Mouse (Mus musculus): Measurements from ENCODE around the gene Gjd3. TPM values are rescaled to one million over a fixed set of nuclear protein-coding genes. Genes with fewer than 3 reads are reported as not detected.
A peak's percentile ranks its signal among the peaks of the same experiment; 100 is the strongest.

Gene Gjd3
- polyA plus RNA-seq, 1 experiment from 2014 or later: not detected

GRCm38 (mm10) chr11:98951026-98951906 lies 31.6 kb downstream of the Gjd3 start:
- Histone ChIP-seq H3K36me3 (ENCODE audit: inconsistent target) (peaks cover 6% of the 10 kb centered on the region; the same call in 1 of the 2 replicates), H3K27ac (no peak overlapping the region), H3K79me2 (ENCODE audit: inconsistent target) (peaks cover 91% of the 10 kb centered on the region), H3K4me3 (ENCODE audit: inconsistent target) (no peak overlapping the region)
- WGBS (ENCODE audit: missing documents): 79% methylated on average over 16 of the region's 16 CpGs

DNA sequence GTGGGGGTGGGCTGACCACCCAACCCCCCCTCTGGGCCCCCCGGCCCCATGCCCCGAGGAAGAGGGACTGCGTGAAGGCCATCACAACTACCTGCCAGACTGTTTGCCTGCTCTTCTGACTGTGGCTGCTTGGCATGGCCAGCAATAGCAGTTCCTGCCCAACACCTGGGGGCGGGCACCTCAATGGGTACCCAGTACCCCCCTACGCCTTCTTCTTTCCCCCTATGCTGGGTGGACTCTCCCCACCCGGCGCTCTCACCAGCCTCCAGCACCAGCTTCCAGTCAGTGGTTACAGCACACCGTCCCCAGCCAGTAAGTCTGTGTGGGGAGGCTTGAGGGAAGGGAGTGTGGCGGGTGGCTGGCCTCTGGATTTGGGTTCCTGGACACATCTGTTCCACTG lies 32.3 kb downstream of the Gjd3 start:
- WGBS (ENCODE audit: missing documents): 65% methylated on average over 8 of the region's 9 CpGs
- H3K79me2 ChIP-seq (ENCODE audit: inconsistent target): peaks cover 91% of the 10 kb centered on the region
- peaks cover 6% of the 10 kb centered on the region; the same call in 1 of the 2 replicates for H3K36me3 ChIP-seq (ENCODE audit: inconsistent target)
- 0 out of 2 replicates have a peak overlapping the region, but pooled peaks have one; percentile 12 for H3K27ac ChIP-seq
- no peak overlapping the region for H3K4me3 ChIP-seq (ENCODE audit: inconsistent target)

DNA sequence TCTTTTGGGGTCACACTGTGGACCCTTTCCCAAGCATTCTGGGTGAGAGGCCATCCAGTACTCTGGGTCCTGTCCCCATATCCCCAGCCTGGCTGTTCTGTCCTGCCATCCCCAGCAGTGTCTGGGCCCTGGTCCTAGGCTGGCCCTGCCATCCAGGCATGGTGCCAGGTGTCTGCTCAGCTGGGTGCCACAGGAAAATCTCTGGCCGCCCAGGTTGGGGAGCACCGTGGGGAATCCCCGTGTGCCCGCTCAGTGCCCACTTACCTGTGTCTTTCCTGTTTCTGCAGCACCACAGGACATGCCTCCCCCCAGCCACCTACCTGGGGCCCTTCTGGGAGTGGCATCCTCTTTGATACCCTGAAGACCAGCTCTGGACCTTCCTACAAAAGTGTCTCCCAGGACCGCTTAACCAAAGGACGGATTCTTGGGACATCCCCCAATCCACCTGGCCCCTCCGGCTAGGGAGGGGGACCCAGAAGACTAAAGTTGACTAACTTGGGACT lies 32.8 kb downstream of the Gjd3 start:
- Histone ChIP-seq H3K36me3 (ENCODE audit: inconsistent target) (peaks cover 6% of the 10 kb centered on the region; the same call in 1 of the 2 replicates), H3K27ac (0 out of 2 replicates have a peak overlapping the region, but pooled peaks have one; percentile 12), H3K79me2 (ENCODE audit: inconsistent target) (peaks cover 91% of the 10 kb centered on the region), H3K4me3 (ENCODE audit: inconsistent target) (no peak overlapping the region)
- 46% methylated on average over 7 of the region's 7 CpGs for WGBS (ENCODE audit: missing documents)

DNA sequence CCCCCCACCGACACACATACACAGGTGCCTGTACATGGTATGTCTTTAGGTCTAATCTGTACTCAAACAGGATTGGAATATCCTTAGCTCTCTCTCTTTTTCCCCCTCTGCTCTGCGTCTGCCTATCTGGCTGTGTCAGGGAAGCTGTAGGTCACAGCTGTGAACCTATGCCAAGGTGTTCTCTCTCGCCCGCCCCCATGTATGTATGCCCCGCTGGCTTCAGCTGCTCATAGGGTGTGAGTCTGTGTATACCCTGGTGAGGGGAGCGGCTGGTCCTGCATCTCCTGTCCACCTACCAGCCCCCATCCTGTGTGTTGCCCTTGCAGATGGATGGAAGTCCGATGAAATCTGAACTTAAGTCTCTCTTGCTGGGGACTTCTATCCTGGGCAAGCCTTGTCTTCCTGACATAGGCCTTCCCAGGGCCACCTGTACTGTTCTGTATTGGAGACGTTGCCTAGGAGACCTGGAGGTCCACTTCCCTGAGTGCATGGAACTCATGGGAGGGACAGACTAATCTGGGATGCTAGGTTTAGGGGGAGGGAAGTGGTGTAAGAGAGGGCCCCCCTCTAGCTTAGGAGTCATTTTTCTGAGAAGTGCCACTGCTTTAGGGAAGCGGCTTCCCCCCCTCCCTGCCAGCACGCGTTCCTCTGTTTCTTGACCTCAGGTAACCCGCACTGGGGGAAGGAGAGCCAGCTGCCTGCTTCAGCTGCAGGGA lies 33.4 kb downstream of the Gjd3 start:
- peaks cover 91% of the 10 kb centered on the region for H3K79me2 ChIP-seq (ENCODE audit: inconsistent target)
- H3K27ac ChIP-seq: peak overlapping the region; percentile 82; the same call in 1 of the 2 replicates
- peaks cover 6% of the 10 kb centered on the region; the same call in 1 of the 2 replicates for H3K36me3 ChIP-seq (ENCODE audit: inconsistent target)
- no peak overlapping the region for H3K4me3 ChIP-seq (ENCODE audit: inconsistent target)
- WGBS (ENCODE audit: missing documents): 56% methylated on average over 12 of the region's 12 CpGs

- Histone ChIP-seq H3K79me2 (ENCODE audit: inconsistent target) (peaks cover 91% of the 10 kb centered on the region), H3K4me3 (ENCODE audit: inconsistent target) (no peak overlapping the region), H3K36me3 (ENCODE audit: inconsistent target) (peaks cover 6% of the 10 kb centered on the region; the same call in 1 of the 2 replicates), H3K27ac (peak overlapping the region; percentile 82)
- WGBS (ENCODE audit: missing documents): 3% methylated on average over 17 of the region's 18 CpGs
Measured at GRCm38 (mm10) chr11:98947969-98948569, 34.7 kb downstream of the Gjd3 start.

DNA sequence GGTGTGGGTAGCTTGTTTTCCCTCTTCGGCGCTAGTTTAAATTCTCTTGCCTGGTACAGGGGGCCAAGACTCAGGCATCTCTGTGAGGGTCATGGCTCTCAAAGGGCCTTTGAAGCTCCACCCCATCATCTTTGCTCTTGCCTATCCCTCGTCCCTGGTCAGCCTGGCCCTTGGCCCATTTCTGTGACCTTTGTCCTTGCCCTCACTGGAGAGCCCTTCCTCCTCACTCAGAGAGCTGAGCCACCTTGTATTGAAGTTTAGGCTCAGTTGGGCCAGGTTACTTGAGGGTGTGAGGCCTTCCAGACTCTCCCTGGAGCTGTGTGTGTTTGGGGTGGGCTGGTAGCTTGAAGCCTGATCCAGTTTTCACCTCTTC lies 37.2 kb downstream of the Gjd3 start:
- Histone ChIP-seq H3K36me3 (ENCODE audit: inconsistent target) (peaks cover 5% of the 10 kb centered on the region; the same call in 1 of the 2 replicates), H3K27ac (no peak overlapping the region), H3K79me2 (ENCODE audit: inconsistent target) (peaks cover 85% of the 10 kb centered on the region), H3K4me3 (ENCODE audit: inconsistent target) (no peak overlapping the region)
- 67% methylated on average over 3 of the region's 3 CpGs for WGBS (ENCODE audit: missing documents)

- Histone ChIP-seq H3K79me2 (ENCODE audit: inconsistent target) (peaks cover 85% of the 10 kb centered on the region), H3K27ac (peak overlapping the region; percentile 97), H3K36me3 (ENCODE audit: inconsistent target) (no peaks in the 10 kb centered on the region), H3K4me3 (ENCODE audit: inconsistent target) (no peak overlapping the region)
- 61% methylated on average over 8 of the region's 11 CpGs for WGBS (ENCODE audit: missing documents)
Measured at GRCm38 (mm10) chr11:98944897-98945604, 37.8 kb downstream of the Gjd3 start.

GRCm38 (mm10) chr11:98943741-98944461 lies 38.9 kb downstream of the Gjd3 start:
- H3K27ac ChIP-seq: peak overlapping the region; percentile 97
- H3K4me3 ChIP-seq (ENCODE audit: inconsistent target): no peak overlapping the region
- H3K79me2 ChIP-seq (ENCODE audit: inconsistent target): peaks cover 85% of the 10 kb centered on the region
- 22% methylated on average over 14 of the region's 14 CpGs for WGBS (ENCODE audit: missing documents)
- no peaks in the 10 kb centered on the region for H3K36me3 ChIP-seq (ENCODE audit: inconsistent target)

DNA sequence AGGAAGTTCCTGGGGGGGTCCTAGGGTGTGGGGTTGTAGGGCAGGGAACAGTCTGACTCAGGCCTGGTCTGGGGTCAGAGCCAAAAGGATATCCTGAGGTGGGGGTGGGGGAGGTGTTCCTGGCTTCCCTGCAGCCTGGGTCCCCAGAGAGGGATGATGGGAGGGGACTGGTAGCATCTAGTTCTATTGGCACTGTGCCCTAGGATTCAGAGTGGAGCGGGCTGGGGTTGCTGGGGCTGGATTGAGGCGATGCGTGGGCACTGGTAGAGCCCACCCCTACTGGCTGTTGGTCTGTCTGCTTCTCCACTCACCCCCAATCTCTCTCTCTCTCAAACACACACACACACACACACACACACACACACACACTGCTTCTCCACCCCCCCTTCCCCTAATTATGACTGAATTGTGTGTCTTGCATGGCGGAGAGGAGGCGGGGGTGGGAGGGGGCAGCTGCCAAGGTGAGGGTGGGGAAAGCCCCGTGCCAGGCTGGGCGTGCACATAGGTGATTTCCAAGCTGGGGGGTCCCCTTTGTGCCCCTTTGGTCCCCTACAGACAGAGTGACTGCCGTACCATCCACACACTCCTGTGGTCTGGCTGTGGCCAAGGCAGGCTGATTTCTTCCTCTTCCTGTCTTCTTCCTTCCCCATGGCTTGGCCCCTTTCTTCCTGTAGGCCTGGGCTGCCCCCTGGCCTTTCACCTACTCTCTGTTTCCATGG lies 39.7 kb downstream of the Gjd3 start:
- Histone ChIP-seq H3K79me2 (ENCODE audit: inconsistent target) (peaks cover 92% of the 10 kb centered on the region), H3K36me3 (ENCODE audit: inconsistent target) (no peaks in the 10 kb centered on the region), H3K4me3 (ENCODE audit: inconsistent target) (peak overlapping the region; percentile 29; the same call in 1 of the 2 replicates), H3K27ac (peak overlapping the region; percentile 97)
- WGBS (ENCODE audit: missing documents): 7% methylated on average over 5 of the region's 8 CpGs

GRCm38 (mm10) chr11:98942555-98942922 lies 40.3 kb downstream of the Gjd3 start:
- H3K4me3 ChIP-seq (ENCODE audit: inconsistent target): peak overlapping the region; percentile 29
- H3K27ac ChIP-seq: peak overlapping the region; percentile 97
- 2% methylated on average over 3 of the region's 3 CpGs for WGBS (ENCODE audit: missing documents)
- no peaks in the 10 kb centered on the region for H3K36me3 ChIP-seq (ENCODE audit: inconsistent target)
- peaks cover 90% of the 10 kb centered on the region for H3K79me2 ChIP-seq (ENCODE audit: inconsistent target)

DNA sequence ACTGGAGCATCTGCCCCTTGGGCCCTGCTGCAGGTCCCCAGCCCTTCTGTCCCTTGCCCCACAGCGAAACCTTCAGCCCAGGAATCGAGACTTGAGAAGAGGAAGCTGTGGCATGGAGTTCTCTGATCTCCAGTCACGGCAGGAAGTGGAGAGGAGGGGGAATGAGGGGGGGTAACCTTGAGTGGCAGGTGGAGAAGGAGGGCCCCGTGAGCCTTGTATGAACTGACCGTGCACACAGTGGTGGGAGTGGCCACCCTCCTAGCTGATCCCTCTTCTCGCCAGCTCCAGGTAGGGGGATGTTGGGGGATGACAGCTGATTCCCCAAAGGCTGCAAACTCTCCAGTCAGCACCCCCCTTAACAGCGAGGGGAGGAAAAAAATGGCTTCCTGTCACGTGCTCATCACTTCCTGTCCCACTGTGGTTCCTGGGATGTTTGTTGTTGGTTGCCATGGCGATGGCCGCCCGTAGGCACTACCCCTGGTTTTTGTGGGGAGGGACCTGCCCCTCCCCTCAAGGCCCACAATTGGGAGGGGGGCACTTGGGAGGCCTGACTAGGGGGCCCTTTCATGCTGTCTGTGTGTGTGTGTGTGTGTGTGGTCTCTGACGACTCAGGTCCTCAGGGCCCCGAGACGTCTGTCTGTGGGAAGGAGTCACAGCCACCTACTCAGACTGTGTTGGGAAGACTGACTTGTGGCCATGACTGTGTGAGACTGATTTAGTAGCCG lies 40.8 kb downstream of the Gjd3 start:
- Histone ChIP-seq H3K79me2 (ENCODE audit: inconsistent target) (peaks cover 84% of the 10 kb centered on the region), H3K36me3 (ENCODE audit: inconsistent target) (no peaks in the 10 kb centered on the region), H3K27ac (peak overlapping the region; percentile 97), H3K4me3 (ENCODE audit: inconsistent target) (peak overlapping the region; percentile 29)
- WGBS (ENCODE audit: missing documents): 1% methylated on average over 12 of the region's 15 CpGs

DNA sequence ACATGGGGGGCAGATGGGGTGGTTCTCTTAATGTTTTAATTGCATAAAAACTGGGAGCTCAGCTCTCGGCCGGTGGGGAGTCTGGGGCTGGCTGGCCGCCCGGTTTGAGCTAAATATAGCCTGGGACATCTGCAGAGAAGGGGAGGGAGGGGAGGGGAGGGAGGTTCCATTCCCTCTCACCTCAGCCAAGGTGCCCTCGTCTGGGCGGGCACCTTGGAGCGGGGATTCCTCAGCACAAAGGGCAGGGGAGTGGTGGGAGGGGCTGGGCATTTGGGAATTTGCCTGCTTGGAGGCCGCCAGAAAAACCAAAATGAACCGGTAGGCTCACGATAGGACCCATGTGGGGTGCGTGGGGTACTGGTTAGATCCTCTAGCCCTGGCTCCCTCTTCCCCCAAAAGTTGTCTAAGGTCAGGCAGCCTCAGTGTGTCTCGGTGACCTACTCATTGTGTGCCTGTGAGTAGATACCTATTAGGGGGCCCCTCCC lies 41.4 kb downstream of the Gjd3 start:
- 5% methylated on average over 8 of the region's 12 CpGs for WGBS (ENCODE audit: missing documents)
- Histone ChIP-seq H3K27ac (peak overlapping the region; percentile 97), H3K79me2 (ENCODE audit: inconsistent target) (peaks cover 78% of the 10 kb centered on the region), H3K4me3 (ENCODE audit: inconsistent target) (peak overlapping the region; percentile 29), H3K36me3 (ENCODE audit: inconsistent target) (no peaks in the 10 kb centered on the region)

Data from macrophage (primary cell).